Mouse (Mus musculus) small intestine, adult 2 months (tissue): ENCODE measurements around the gene Gm17402. TPM values are rescaled to one million over a fixed set of nuclear protein-coding genes. Genes with fewer than 3 reads are reported as not detected.

ENCODE experiments used
- H3K27ac ChIP-seq: fragments of 200-500 bp; 2 replicates; pipeline ENCODE4 v1.5.1; 2012; ENCODE audit warnings: low read depth, low read length, control low read depth, inconsistent platforms; ENCODE audit not compliant: insufficient read depth
- H3K27me3 ChIP-seq: fragments of 200-500 bp; 2 replicates; pipeline ENCODE4 v1.6.1; 2012; ENCODE audit warnings: mild to moderate bottlenecking, moderate library complexity, low read length, inconsistent platforms; ENCODE audit not compliant: control insufficient read depth, insufficient read depth
- H3K36me3 ChIP-seq: fragments of 200-500 bp; 2 replicates; pipeline ENCODE4 v1.6.1; 2012; ENCODE audit warnings: mild to moderate bottlenecking, low read length, control low read depth, inconsistent platforms; ENCODE audit not compliant: control insufficient read depth, insufficient read depth
- H3K4me1 ChIP-seq: fragments of 200-500 bp; 2 replicates; pipeline ENCODE4 v1.6.1; 2012; ENCODE audit warnings: low read length, inconsistent platforms, mixed read lengths; ENCODE audit not compliant: control insufficient read depth, insufficient read depth, insufficient read length
- H3K4me3 ChIP-seq: fragments of 200-500 bp; 2 replicates; pipeline ENCODE4 v1.5.1; 2012; ENCODE audit warnings: low read depth, mild to moderate bottlenecking, control low read depth, inconsistent platforms, low read length, moderate library complexity
- CTCF ChIP-seq: fragments of 200-500 bp; IDR thresholded peaks from 2 replicates; pipeline ENCODE4 v1.5.1; 2012; ENCODE audit warnings: low read depth, mild to moderate bottlenecking, control low read depth, inconsistent platforms, low read length, moderate library complexity, mixed read lengths; ENCODE audit not compliant: insufficient replicate concordance, insufficient read length; ENCODE audit errors: extremely low read depth
- POLR2A ChIP-seq: fragments of 200-500 bp; IDR thresholded peaks from 2 replicates; pipeline ENCODE4 v1.6.1; 2012; ENCODE audit warnings: low read depth, mild to moderate bottlenecking, control low read depth, inconsistent platforms, low read length, moderate library complexity
- WGBS: fragments of 180-500 bp; shearing (Covaris S2); methylation state at CpG from one replicate; pipeline ENCODE4 v1.1.7; 2018; 5-methylcytosine and 5-hydroxymethylcytosine counted together
- polyA plus RNA-seq: library from polyadenylated mRNA; depleted of rRNA; stranded (reverse); fragments of >200 nt; gene quantifications from 2 replicates; pipeline ENCODE4 v1.2.3, GENCODE M21; 2012

The Gm17402 gene
- polyA plus RNA-seq, 1 experiment, result not detected

GRCm38 (mm10) chr3:67366087-67366892, 8.7 kb downstream of the Gm17402 start:
- Histone ChIP-seq H3K27ac (no peak overlapping the region), H3K4me3 (no peak overlapping the region), H3K27me3 (no peaks in the 10 kb centered on the region), H3K36me3 (no peaks in the 10 kb centered on the region), H3K4me1 (no peaks in the 10 kb centered on the region)
- TF ChIP-seq CTCF (no peak), POLR2A (no peak)
- 74% methylated on average over 4 of the region's 4 CpGs for WGBS

GRCm38 (mm10) chr3:67358376-67358775, 16.6 kb downstream of the Gm17402 start:
- no peak for TF ChIP-seq CTCF
- no peak for TF ChIP-seq POLR2A
- no peaks in the 10 kb centered on the region for H3K4me1 ChIP-seq
- peaks cover 5% of the 10 kb centered on the region; the same call in 1 of the 2 replicates for H3K36me3 ChIP-seq
- WGBS, result 90% methylated on average over 7 of the region's 7 CpGs
- no peak overlapping the region for H3K4me3 ChIP-seq
- no peak overlapping the region for H3K27ac ChIP-seq
- H3K27me3 ChIP-seq, result no peaks in the 10 kb centered on the region

GRCm38 (mm10) chr3:67352763-67353149, 22.2 kb downstream of the Gm17402 start:
- H3K27me3 ChIP-seq, result no peaks in the 10 kb centered on the region
- H3K36me3 ChIP-seq, result peaks cover 5% of the 10 kb centered on the region; the same call in 1 of the 2 replicates
- 83% methylated on average over 3 of the region's 3 CpGs for WGBS
- no peaks in the 10 kb centered on the region for H3K4me1 ChIP-seq
- no peak overlapping the region for H3K4me3 ChIP-seq
- TF ChIP-seq POLR2A, result no peak
- no peak for TF ChIP-seq CTCF
- H3K27ac ChIP-seq, result no peak overlapping the region

- TF ChIP-seq POLR2A (no peak), CTCF (no peak)
- Histone ChIP-seq H3K27ac (no peak overlapping the region), H3K27me3 (no peaks in the 10 kb centered on the region), H3K4me3 (no peak overlapping the region), H3K36me3 (0 out of 2 replicates have a peak, but pooled peaks cover 1% of the 10 kb centered on the region), H3K4me1 (no peaks in the 10 kb centered on the region)
- 37% methylated on average over 5 of the region's 5 CpGs for WGBS
Measured at GRCm38 (mm10) chr3:67352128-67352762, 22.7 kb downstream of the Gm17402 start.

GRCm38 (mm10) chr3:67351406-67352127, 23.4 kb downstream of the Gm17402 start:
- no peak for TF ChIP-seq CTCF
- no peak for TF ChIP-seq POLR2A
- Histone ChIP-seq H3K4me1 (no peaks in the 10 kb centered on the region), H3K4me3 (no peak overlapping the region), H3K27ac (no peak overlapping the region), H3K27me3 (no peaks in the 10 kb centered on the region), H3K36me3 (0 out of 2 replicates have a peak, but pooled peaks cover 1% of the 10 kb centered on the region)
- 86% methylated on average over 12 of the region's 12 CpGs for WGBS

- Histone ChIP-seq H3K4me3 (no peak overlapping the region), H3K4me1 (no peaks in the 10 kb centered on the region), H3K27me3 (no peaks in the 10 kb centered on the region), H3K27ac (no peak overlapping the region), H3K36me3 (no peaks in the 10 kb centered on the region)
- TF ChIP-seq CTCF, result no peak
- TF ChIP-seq POLR2A, result no peak
- 69% methylated on average over 2 of the region's 2 CpGs for WGBS
Measured at GRCm38 (mm10) chr3:67346674-67347073, 28.3 kb downstream of the Gm17402 start.

- no peaks in the 10 kb centered on the region for H3K4me1 ChIP-seq
- no peaks in the 10 kb centered on the region for H3K36me3 ChIP-seq
- no peaks in the 10 kb centered on the region for H3K27me3 ChIP-seq
- TF ChIP-seq POLR2A (no peak), CTCF (peak; percentile 23; the same call in 1 of the 2 replicates)
- H3K27ac ChIP-seq, result no peak overlapping the region
- WGBS, result 16% methylated on average over 2 of the region's 2 CpGs
- H3K4me3 ChIP-seq, result no peak overlapping the region
Measured at GRCm38 (mm10) chr3:67344599-67344998, 30.4 kb downstream of the Gm17402 start.
